Mouse (Mus musculus): ENCODE measurements around the gene Fuca1. TPM values are rescaled to one million over a fixed set of nuclear protein-coding genes. Genes with fewer than 3 reads are reported as not detected.
A peak's percentile ranks its signal among the peaks of the same experiment; 100 is the strongest.

Gene Fuca1
- polyA plus RNA-seq, 1 experiment from 2014 or later: 65.1 TPM

GRCm38 (mm10) chr4:135889146-135889883 is 31.2 kb upstream of the Fuca1 start:
- TF ChIP-seq CTCF (IDR thresholded peaks at IDR 0.05; ENCODE audit: low read depth): no peak
- Histone ChIP-seq H3K27ac (ENCODE audit: low read depth) (no peak overlapping the region), H3K4me2 (no peak overlapping the region), H3K27me3 (ENCODE audit: insufficient read depth, low read length) (no peaks in the 10 kb centered on the region), H3K4me1 (ENCODE audit: insufficient read depth) (no peaks in the 10 kb centered on the region), H3K4me3 (ENCODE audit: low read depth, low read length) (no peak overlapping the region), H3K9me3 (ENCODE audit: low read depth, low read length) (no peaks in the 10 kb centered on the region), H3K9ac (no peak overlapping the region), H3K36me3 (ENCODE audit: insufficient read depth) (no peaks in the 10 kb centered on the region)
- 78% methylated on average over 7 of the region's 7 CpGs for WGBS
- DNase-seq (no peak), ATAC-seq (ENCODE audit: insufficient read depth) (no peak)

- Histone ChIP-seq H3K9me3 (ENCODE audit: low read depth, low read length) (no peaks in the 10 kb centered on the region), H3K4me1 (ENCODE audit: insufficient read depth) (no peaks in the 10 kb centered on the region), H3K4me3 (ENCODE audit: low read depth, low read length) (no peak overlapping the region), H3K9ac (no peak overlapping the region), H3K36me3 (ENCODE audit: insufficient read depth) (no peaks in the 10 kb centered on the region), H3K4me2 (no peak overlapping the region), H3K27ac (ENCODE audit: low read depth) (no peak overlapping the region), H3K27me3 (ENCODE audit: insufficient read depth, low read length) (no peaks in the 10 kb centered on the region)
- TF ChIP-seq CTCF (IDR thresholded peaks at IDR 0.05; ENCODE audit: low read depth): peak; percentile 87
- ATAC-seq (ENCODE audit: insufficient read depth) (peak; percentile 85), DNase-seq (peak; percentile 88)
- WGBS: 4% methylated on average over 4 of the region's 4 CpGs
These were observed 30.7 kb upstream of the Fuca1 start for GRCm38 (mm10) chr4:135889884-135890283.

GRCm38 (mm10) chr4:135891539-135891938 is 29.0 kb upstream of the Fuca1 start:
- Histone ChIP-seq H3K27me3 (ENCODE audit: insufficient read depth, low read length) (no peaks in the 10 kb centered on the region), H3K4me2 (no peak overlapping the region), H3K4me1 (ENCODE audit: insufficient read depth) (no peaks in the 10 kb centered on the region), H3K9ac (no peak overlapping the region), H3K9me3 (ENCODE audit: low read depth, low read length) (no peaks in the 10 kb centered on the region), H3K4me3 (ENCODE audit: low read depth, low read length) (no peak overlapping the region), H3K36me3 (ENCODE audit: insufficient read depth) (no peaks in the 10 kb centered on the region), H3K27ac (ENCODE audit: low read depth) (no peak overlapping the region)
- WGBS: 74% methylated on average over 2 of the region's 2 CpGs
- TF ChIP-seq CTCF (IDR thresholded peaks at IDR 0.05; ENCODE audit: low read depth): no peak
- ATAC-seq (ENCODE audit: insufficient read depth): no peak
- no peak for DNase-seq

DNA sequence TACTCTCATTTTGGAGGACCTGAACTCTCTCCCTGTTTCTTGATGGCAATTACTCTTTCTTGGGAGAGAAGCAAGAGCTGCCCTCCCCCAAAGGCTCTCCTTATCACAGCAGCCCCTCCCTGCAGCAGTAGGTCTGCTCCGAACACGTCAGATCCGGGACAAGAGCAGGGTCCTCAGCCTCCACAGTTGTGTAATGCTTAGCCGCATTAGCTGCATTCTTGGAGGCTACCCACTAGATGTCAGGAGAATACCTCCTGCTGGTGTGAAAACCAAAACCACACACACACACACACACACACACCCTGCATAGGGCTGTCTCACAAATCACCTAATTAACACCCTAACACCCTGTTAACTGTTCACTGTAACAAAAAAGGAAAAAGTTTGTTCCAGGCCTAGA is 27.7 kb upstream of the Fuca1 start:
- ATAC-seq (ENCODE audit: insufficient read depth) (no peak), DNase-seq (peak; percentile 23)
- no peak overlapping the region for H3K4me3 ChIP-seq (ENCODE audit: low read depth, low read length)
- TF ChIP-seq CTCF (IDR thresholded peaks at IDR 0.05; ENCODE audit: low read depth): peak; percentile 17; the same call in 1 of the 2 replicates
- no peaks in the 10 kb centered on the region for H3K9me3 ChIP-seq (ENCODE audit: low read depth, low read length)
- no peak overlapping the region for H3K9ac ChIP-seq
- H3K4me1 ChIP-seq (ENCODE audit: insufficient read depth): no peaks in the 10 kb centered on the region
- H3K36me3 ChIP-seq (ENCODE audit: insufficient read depth): no peaks in the 10 kb centered on the region
- 13% methylated on average over 4 of the region's 4 CpGs for WGBS
- H3K4me2 ChIP-seq: no peak overlapping the region
- no peaks in the 10 kb centered on the region for H3K27me3 ChIP-seq (ENCODE audit: insufficient read depth, low read length)
- H3K27ac ChIP-seq (ENCODE audit: low read depth): no peak overlapping the region

- no peak for DNase-seq
- 41% methylated on average over 8 of the region's 8 CpGs for WGBS
- no peaks in the 10 kb centered on the region for H3K27me3 ChIP-seq (ENCODE audit: insufficient read depth, low read length)
- no peak within 1 kb of the TSS for H3K4me2 ChIP-seq
- no peak for ATAC-seq (ENCODE audit: insufficient read depth)
- H3K36me3 ChIP-seq (ENCODE audit: insufficient read depth): no peaks in the 10 kb centered on the region
- no peak for TF ChIP-seq CTCF (IDR thresholded peaks at IDR 0.05; ENCODE audit: low read depth)
- no peak within 1 kb of the TSS for H3K27ac ChIP-seq (ENCODE audit: low read depth)
- H3K9ac ChIP-seq: no peak within 1 kb of the TSS
- H3K4me3 ChIP-seq (ENCODE audit: low read depth, low read length): no peak within 1 kb of the TSS
- H3K9me3 ChIP-seq (ENCODE audit: low read depth, low read length): no peaks in the 10 kb centered on the region
- H3K4me1 ChIP-seq (ENCODE audit: insufficient read depth): no peaks in the 10 kb centered on the region
These were observed 25.4 kb upstream of the Fuca1 start, which contains the start of gene Cnr2 for GRCm38 (mm10) chr4:135895071-135895571. Gene Cnr2 (plus strand): TSS chr4:135895394.

- 69% methylated on average over 6 of the region's 6 CpGs for WGBS
- DNase-seq (no peak), ATAC-seq (ENCODE audit: insufficient read depth) (no peak)
- H3K4me1 ChIP-seq (ENCODE audit: insufficient read depth): no peaks in the 10 kb centered on the region
- H3K36me3 ChIP-seq (ENCODE audit: insufficient read depth): no peaks in the 10 kb centered on the region
- H3K27ac ChIP-seq (ENCODE audit: low read depth): no peak overlapping the region
- no peak for TF ChIP-seq CTCF (IDR thresholded peaks at IDR 0.05; ENCODE audit: low read depth)
- no peak overlapping the region for H3K4me3 ChIP-seq (ENCODE audit: low read depth, low read length)
- H3K4me2 ChIP-seq: no peak overlapping the region
- H3K27me3 ChIP-seq (ENCODE audit: insufficient read depth, low read length): no peaks in the 10 kb centered on the region
- no peak overlapping the region for H3K9ac ChIP-seq
- H3K9me3 ChIP-seq (ENCODE audit: low read depth, low read length): no peaks in the 10 kb centered on the region
These were observed 24.4 kb upstream of the Fuca1 start for GRCm38 (mm10) chr4:135896157-135896556.

DNA sequence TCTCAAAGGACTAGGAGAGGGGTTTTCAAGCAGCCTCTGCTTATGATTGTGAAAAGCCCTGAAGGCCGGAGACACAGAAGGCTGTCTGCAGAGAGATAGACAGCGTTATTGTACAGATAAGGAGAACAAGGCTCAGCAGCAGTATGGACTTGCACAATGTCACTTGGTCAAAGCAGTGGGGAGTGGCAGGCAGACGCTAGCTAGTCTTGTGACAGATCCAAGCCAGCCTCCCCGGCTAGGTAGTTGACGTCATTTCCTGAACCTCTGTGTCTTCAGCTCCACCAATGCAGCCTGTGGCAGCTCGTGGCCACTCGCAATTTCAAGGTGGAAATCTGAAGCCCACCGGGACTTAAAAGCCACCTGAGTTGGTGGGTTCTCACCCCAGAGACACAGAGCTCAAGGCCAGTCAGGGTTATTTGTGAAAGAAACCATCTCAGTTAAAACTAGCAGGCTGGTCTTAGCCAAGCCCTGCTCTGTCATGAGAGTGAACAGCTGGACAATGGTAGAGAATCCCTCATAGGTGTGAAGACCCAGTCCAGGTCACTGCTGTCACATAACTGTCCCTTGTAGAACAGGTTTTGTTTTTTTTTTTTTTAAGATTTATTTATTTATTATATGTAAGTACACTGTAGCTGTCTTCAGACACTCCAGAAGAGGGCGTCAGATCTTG is 22.0 kb upstream of the Fuca1 start:
- no peak overlapping the region for H3K9ac ChIP-seq
- no peak overlapping the region for H3K27ac ChIP-seq (ENCODE audit: low read depth)
- H3K4me3 ChIP-seq (ENCODE audit: low read depth, low read length): no peak overlapping the region
- 45% methylated on average over 8 of the region's 9 CpGs for WGBS
- peak; percentile 41 for DNase-seq
- TF ChIP-seq CTCF (IDR thresholded peaks at IDR 0.05; ENCODE audit: low read depth): no peak
- no peaks in the 10 kb centered on the region for H3K4me1 ChIP-seq (ENCODE audit: insufficient read depth)
- H3K9me3 ChIP-seq (ENCODE audit: low read depth, low read length): no peaks in the 10 kb centered on the region
- no peaks in the 10 kb centered on the region for H3K27me3 ChIP-seq (ENCODE audit: insufficient read depth, low read length)
- no peak for ATAC-seq (ENCODE audit: insufficient read depth)
- no peak overlapping the region for H3K4me2 ChIP-seq
- H3K36me3 ChIP-seq (ENCODE audit: insufficient read depth): no peaks in the 10 kb centered on the region
